Mouse (Mus musculus) liver, adult 2 months (tissue): ENCODE measurements around the gene Mybpc1.

Source experiments
- CTCF ChIP-seq: fragments of 200-500 bp; IDR thresholded peaks from 2 replicates; pipeline ENCODE4 v1.5.1; 2011; ENCODE audit warnings: low read depth, low read length, control low read depth
- POLR2A ChIP-seq: fragments of 200-500 bp; IDR thresholded peaks from 2 replicates; pipeline ENCODE4 v1.6.1; 2011; ENCODE audit warnings: low read length, control low read depth; ENCODE audit not compliant: insufficient read depth; ENCODE audit errors: extremely low read depth

DNA sequence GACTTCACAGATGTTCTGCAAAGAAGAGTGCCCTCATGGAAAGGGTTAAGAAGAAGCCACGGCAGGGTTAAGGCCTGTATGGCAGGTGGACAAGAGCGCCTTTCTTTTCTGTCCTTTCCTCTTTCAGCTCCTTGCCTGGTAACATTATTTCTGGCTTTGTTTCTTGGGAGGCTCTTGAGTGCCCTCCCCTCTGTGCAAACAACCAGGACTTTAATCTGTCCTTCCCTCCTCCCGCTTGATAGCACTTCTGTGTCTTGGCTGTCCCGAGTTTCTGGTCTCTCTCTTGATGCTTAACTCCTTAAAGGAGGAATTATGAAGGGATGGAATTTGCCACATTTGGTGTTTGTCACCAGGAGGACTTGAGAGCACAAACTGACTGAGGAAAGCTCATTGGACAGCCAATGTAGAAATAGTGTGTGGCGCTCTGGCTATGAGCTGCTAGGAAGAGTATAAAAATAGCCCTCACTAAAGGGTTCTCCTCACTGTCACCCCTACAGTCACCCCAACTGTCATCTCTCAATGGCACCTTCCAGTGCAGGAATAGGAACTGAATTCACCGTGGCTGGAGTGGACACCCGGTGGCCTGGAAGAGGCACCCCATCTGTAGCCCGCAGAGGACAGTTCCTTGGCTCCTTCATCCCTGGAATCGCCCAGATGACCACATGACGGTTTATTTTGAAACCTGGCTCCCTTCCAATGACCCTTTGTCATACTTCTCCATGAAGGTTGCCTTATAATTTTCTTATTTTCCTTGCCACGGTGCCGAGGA, 94.3 kb downstream of the Mybpc1 start:
- no peak for TF ChIP-seq CTCF
- TF ChIP-seq POLR2A = no peak
